Mouse (Mus musculus): ENCODE results near the gene Pou5f1.
"Not testable (repeated sequence)": the region's sequence is repeated elsewhere in the genome, so short reads cannot be mapped to it uniquely, and the experiment has no call there.

DNA sequence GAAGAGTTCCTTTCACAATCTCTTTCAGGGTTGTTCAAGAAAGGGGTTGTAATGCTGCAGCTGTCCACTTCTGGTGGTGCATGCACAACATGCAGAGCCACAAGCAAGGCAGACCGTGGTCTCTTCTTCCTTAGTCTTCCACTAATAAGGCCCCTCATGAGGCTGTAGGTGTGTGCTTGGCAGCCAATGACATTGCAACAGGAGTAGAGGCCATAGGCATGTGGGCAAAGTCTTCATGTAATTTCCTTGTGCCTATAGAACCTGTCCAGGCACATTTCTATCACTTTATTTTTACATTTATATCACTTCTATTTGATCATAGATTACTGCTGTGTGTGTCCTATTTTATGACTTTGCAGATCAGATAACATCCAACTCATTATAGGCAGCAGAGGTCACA, 47.6 kb upstream of the Pou5f1 start:
- not testable (repeated sequence) for TF ChIP-seq POLR2A (IDR thresholded peaks at IDR 0.05; ENCODE audit: borderline replicate concordance, control insufficient read depth, low read depth, low read length); CTCF (IDR thresholded peaks at IDR 0.05; ENCODE audit: control insufficient read depth, insufficient read depth, low read length)

Data from bone marrow, adult 2 months (tissue).